Mouse (Mus musculus): ENCODE data around the gene Mmp11. TPM values are rescaled to one million over a fixed set of nuclear protein-coding genes. Genes with fewer than 3 reads are reported as not detected.
A peak's percentile ranks its signal among the peaks of the same experiment; 100 is the strongest.

The Mmp11 gene
- total and polyA plus RNA-seq, 3 experiments: 0.99 to 1.1 TPM; not detected in 1

GRCm38 (mm10) chr10:75975216-75975615, 38.9 kb upstream of the Mmp11 start (continued):
- TF ChIP-seq MXI1 (IDR thresholded peaks at IDR 0.05; ENCODE audit: low read depth, low read length) (peak; percentile 46), MAZ (IDR thresholded peaks at IDR 0.05; ENCODE audit: low read depth, low read length) (peak; percentile 36; the same call in 1 of the 2 replicates), ZMIZ1 (IDR thresholded peaks at IDR 0.05; ENCODE audit: low read depth, low read length) (no peak), PAX5 (IDR thresholded peaks at IDR 0.05; ENCODE audit: low read length) (no peak), MYC (IDR thresholded peaks at IDR 0.05; ENCODE audit: low read depth, low read length) (peak; percentile 90), NRF1 (IDR thresholded peaks at IDR 0.05; ENCODE audit: low read depth, low read length) (peak; percentile 26; the same call in 1 of the 2 replicates), SMC3 (IDR thresholded peaks at IDR 0.05; ENCODE audit: low read depth, low read length) (peak; percentile 92)

- H3K4me2 ChIP-seq (ENCODE audit: insufficient read depth, low read depth, poor library complexity, severe bottlenecking): no peak overlapping the region
- no peak overlapping the region for H3K4me3 ChIP-seq (replicated peaks in 1 of 3; ENCODE audit: low read depth in 2 of 3, low read length in 2 of 3, poor library complexity in 1 of 3)
- H3K27ac ChIP-seq (ENCODE audit: insufficient read depth, low read depth): no peak overlapping the region
- peaks cover 17 to 36% of the 10 kb centered on the region in 2 experiments for H3K4me1 ChIP-seq (ENCODE audit: control insufficient read depth in 1 of 2, insufficient read depth in 2 of 2)
- in situ Hi-C loops (cut with MboI; ENCODE audit: low pct_ligation_motif_present, low pct_unique_long_range_greater_than_20kb, low sequenced_read_pairs) (loop anchor here (10.0 to 25.0 kb wide), 2 partner anchors 141 to 387 kb away; partner anchors contain the start of genes Ggt5 and Slc5a4b), dilution Hi-C loops (cut with MboI; ENCODE audit: extremely low pct_ligation_motif_present, extremely low pct_unique_long_range_greater_than_20kb, low sequenced_read_pairs) (no loop called here)
- no peak overlapping the region for H3K9ac ChIP-seq (ENCODE audit: insufficient read depth, low read depth)
- no peak for DNase-seq (ENCODE audit: extremely low read depth)
- no peaks in the 10 kb centered on the region for H3K79me2 ChIP-seq (replicated peaks; ENCODE audit: control insufficient read depth, extremely low read depth, insufficient read depth, poor library complexity, severe bottlenecking)
- no peaks in the 10 kb centered on the region for H3K36me3 ChIP-seq (replicated peaks in 1 of 2; ENCODE audit: control insufficient read depth in 1 of 2, insufficient read depth in 1 of 2, low read length in 1 of 2)
- no peaks in the 10 kb centered on the region for H3K27me3 ChIP-seq (replicated peaks)
- peaks cover 13% of the 10 kb centered on the region for H3K9me3 ChIP-seq (replicated peaks; ENCODE audit: low read length)
- no peak for TF ChIP-seq CHD1 (IDR thresholded peaks at IDR 0.05; ENCODE audit: low read depth, low read length)
- no peak for TF ChIP-seq RCOR1 (conservative IDR thresholded peaks at IDR 0.05; ENCODE audit: low read depth, low read length)
- no peak for TF ChIP-seq USF1 (IDR thresholded peaks at IDR 0.05; ENCODE audit: low read depth, low read length)
- TF ChIP-seq CTCF (conservative IDR thresholded peaks at IDR 0.05 in 1 of 2, IDR thresholded peaks at IDR 0.05 in 1 of 2; ENCODE audit: low read depth in 2 of 2, low read length in 2 of 2): no peak
- TF ChIP-seq USF2 (conservative IDR thresholded peaks at IDR 0.05; ENCODE audit: low read depth, low read length): no peak
- no peak for TF ChIP-seq ELF1 (IDR thresholded peaks at IDR 0.05; ENCODE audit: low read depth, low read length)
- no peak for TF ChIP-seq BHLHE40 (IDR thresholded peaks at IDR 0.05; ENCODE audit: low read depth, low read length)
- TF ChIP-seq MXI1 (IDR thresholded peaks at IDR 0.05; ENCODE audit: low read depth, low read length): no peak
- no peak for TF ChIP-seq PAX5 (IDR thresholded peaks at IDR 0.05; ENCODE audit: low read length)
- no peak for TF ChIP-seq ZKSCAN1 (IDR thresholded peaks at IDR 0.05; ENCODE audit: borderline replicate concordance, low read depth, low read length)
- TF ChIP-seq ZC3H11A (IDR thresholded peaks at IDR 0.05; ENCODE audit: low read depth, low read length): no peak
- no peak for TF ChIP-seq NELFE (IDR thresholded peaks at IDR 0.05; ENCODE audit: low read depth, low read length)
- no peak for TF ChIP-seq MEF2A (IDR thresholded peaks at IDR 0.05; ENCODE audit: borderline replicate concordance, low read depth, low read length)
- TF ChIP-seq MAFK (IDR thresholded peaks at IDR 0.05; ENCODE audit: insufficient replicate concordance, low read length): no peak
- no peak for TF ChIP-seq KAT2A (IDR thresholded peaks at IDR 0.05; ENCODE audit: insufficient replicate concordance, low read length)
- no peak for TF ChIP-seq POLR2AphosphoS2 (IDR thresholded peaks at IDR 0.05; ENCODE audit: low read depth, low read length)
- no peak for TF ChIP-seq ETS1 (conservative IDR thresholded peaks at IDR 0.05; ENCODE audit: low read depth, low read length)
- no peak for TF ChIP-seq IRF4 (IDR thresholded peaks at IDR 0.05; ENCODE audit: low read depth, low read length)
Measured at GRCm38 (mm10) chr10:75973846-75974245, 37.5 kb upstream of the Mmp11 start.
